In genomic region chr11:68270730-68271467, GRCm38 (mm10) we compare ENCODE assay signal across 13 mouse cellular contexts.
DNase-seq lines count a peak whose midpoint lies in the region; ATAC-seq and TF ChIP-seq lines count a peak whose summit lies in the region.
"Had no signal": no experiment of that assay in that cellular context is flagged by ENCODE, and none has a peak within 500 bp of the region (broad histone marks: within the 10 kb centered on the region; RNA-seq: fewer than 3 reads in every experiment).

No protein-coding gene starts in this region.

- H3K27ac ChIP-seq in gastrocnemius, adult 2 months = no peak overlapping the region
- no peak overlapping the region for H3K27ac ChIP-seq in midbrain, embryonic 14.5 days (replicated peaks; ENCODE audit: low read depth, low read length)
- no peak overlapping the region for H3K27ac ChIP-seq in midbrain, embryonic 16.5 days (ENCODE audit: low read length)
- H3K27ac ChIP-seq in intestine, embryonic 16.5 days (ENCODE audit: low read length) = no peak overlapping the region
- H3K27ac ChIP-seq: layer of hippocampus, adult 2 months had no signal

- H3K36me3 ChIP-seq in midbrain, embryonic 14.5 days (ENCODE audit: control insufficient read depth, insufficient read depth, low read length) = no peaks in the 10 kb centered on the region
- no peaks in the 10 kb centered on the region for H3K36me3 ChIP-seq in midbrain, embryonic 16.5 days (ENCODE audit: control insufficient read depth, insufficient read depth, low read length)
- no peaks in the 10 kb centered on the region for H3K36me3 ChIP-seq in intestine, embryonic 16.5 days (ENCODE audit: control insufficient read depth, insufficient read depth, low read length)

- no peak overlapping the region for H3K4me3 ChIP-seq in gastrocnemius, adult 2 months
- no peak overlapping the region for H3K4me3 ChIP-seq in midbrain, embryonic 14.5 days (replicated peaks; ENCODE audit: low read depth, low read length)
- no peak overlapping the region for H3K4me3 ChIP-seq in midbrain, embryonic 16.5 days (ENCODE audit: low read depth, low read length)
- no peak overlapping the region for H3K4me3 ChIP-seq in intestine, embryonic 16.5 days (ENCODE audit: low read length)
- H3K4me3 ChIP-seq: layer of hippocampus, adult 2 months had no signal

- no peak for TF ChIP-seq CTCF in gastrocnemius, adult 2 months (IDR thresholded peaks at IDR 0.05)

- ATAC-seq in midbrain, embryonic 14.5 days (ENCODE audit: low FRiP score, low TSS enrichment) = no peak
- ATAC-seq in midbrain, embryonic 16.5 days = no peak
- no peak for ATAC-seq in intestine, embryonic 16.5 days
- ATAC-seq: liver, postnatal 0 days had no signal

- H3K27me3 ChIP-seq in midbrain, embryonic 14.5 days (ENCODE audit: control insufficient read depth, insufficient read depth, low read length) = peaks cover 7% of the 10 kb centered on the region; the same call in 1 of the 2 replicates
- peaks cover 2% of the 10 kb centered on the region for H3K27me3 ChIP-seq in midbrain, embryonic 16.5 days (ENCODE audit: control insufficient read depth, insufficient read depth, low read depth, low read length)
- no peaks in the 10 kb centered on the region for H3K27me3 ChIP-seq in intestine, embryonic 16.5 days (replicated peaks; ENCODE audit: control insufficient read depth, insufficient read depth, low read length)

- intact Hi-C loops in gastrocnemius, adult 2 months (cut with DNase I) = no loop called here
- intact Hi-C loops in left cerebral cortex, postnatal 25 days (cut with DNase I) = no loop called here

- no peak overlapping the region for H3K4me2 ChIP-seq in midbrain, embryonic 14.5 days (ENCODE audit: low read length)
- no peak overlapping the region for H3K4me2 ChIP-seq in midbrain, embryonic 16.5 days (ENCODE audit: low read length)
- no peak overlapping the region for H3K4me2 ChIP-seq in intestine, embryonic 16.5 days (ENCODE audit: low read depth, low read length)
- H3K4me2 ChIP-seq: heart, embryonic 11.5 days had no signal

- DNase-seq in gastrocnemius, adult 2 months = peak; percentile 31
- DNase-seq in gastrocnemius, adult 8-10 months (ENCODE audit: low spot score in 2 of 2) = no peak
- peak; percentile 60 for DNase-seq in midbrain, embryonic 14.5 days
- DNase-seq in induced T-regulatory cell, adult 2 months (ENCODE audit: low read depth) = peak; percentile 65
- peak; percentile 79 for DNase-seq in thymus, postnatal 4 days
- DNase-seq in left cerebral cortex, postnatal 25 days (ENCODE audit: low spot score in 2 of 2) = no peak
- DNase-seq: cerebellum, adult 2 months; kidney, adult 11 months; liver, postnatal 0 days had no signal

- 49% methylated on average over 19 of the region's 19 CpGs for WGBS in midbrain, embryonic 14.5 days
- WGBS in midbrain, embryonic 16.5 days = 55% methylated on average over 19 of the region's 19 CpGs
- 68% methylated on average over 19 of the region's 19 CpGs for WGBS in intestine, embryonic 16.5 days

- H3K4me1 ChIP-seq in midbrain, embryonic 14.5 days (ENCODE audit: control insufficient read depth, insufficient read depth, low read length) = peaks cover 28% of the 10 kb centered on the region
- H3K4me1 ChIP-seq in midbrain, embryonic 16.5 days (ENCODE audit: control insufficient read depth, insufficient read depth, low read length) = peaks cover 8% of the 10 kb centered on the region; the same call in 1 of the 2 replicates
- H3K4me1 ChIP-seq in intestine, embryonic 16.5 days (ENCODE audit: control insufficient read depth, insufficient read depth, low read length) = 0 out of 2 replicates have a peak, but pooled peaks cover 6% of the 10 kb centered on the region

- H3K9me3 ChIP-seq in midbrain, embryonic 14.5 days (ENCODE audit: control insufficient read depth, low read length) = no peaks in the 10 kb centered on the region
- H3K9me3 ChIP-seq in midbrain, embryonic 16.5 days (replicated peaks; ENCODE audit: control insufficient read depth, low read length, poor library complexity, severe bottlenecking) = no peaks in the 10 kb centered on the region
- H3K9me3 ChIP-seq in intestine, embryonic 16.5 days (ENCODE audit: control insufficient read depth, low read length) = no peaks in the 10 kb centered on the region

- peak overlapping the region; percentile 23; the same call in 1 of the 2 replicates for H3K9ac ChIP-seq in midbrain, embryonic 14.5 days (replicated peaks; ENCODE audit: low read length)
- no peak overlapping the region for H3K9ac ChIP-seq in midbrain, embryonic 16.5 days (ENCODE audit: low read depth, low read length)
- no peak overlapping the region for H3K9ac ChIP-seq in intestine, embryonic 16.5 days (ENCODE audit: low read depth, low read length)
- H3K9ac ChIP-seq: liver, postnatal 0 days had no signal

Comparison
In these comparisons a context has a peak if more than half of its experiments do, and no peak if none do; other contexts are left out.
1. DNase-seq: peak in gastrocnemius, adult 2 months (single experiment), midbrain, embryonic 14.5 days (single experiment), induced T-regulatory cell, adult 2 months (single experiment) and thymus, postnatal 4 days (single experiment); none in gastrocnemius, adult 8-10 months (0 of 2) and left cerebral cortex, postnatal 25 days (0 of 2).